Mouse (Mus musculus) urinary bladder, postnatal 4 days (tissue): ENCODE data around the gene Aldh8a1.
A peak's percentile ranks its signal among the peaks of the same experiment; 100 is the strongest.

Experiments used
- DNase-seq, 2 experiments: peaks; one replicate each; pipeline ENCODE4 v3.0.0; 2021 to 2022; ENCODE audit warnings: low spot score in 2 of 2

Gene Aldh8a1

DNA sequence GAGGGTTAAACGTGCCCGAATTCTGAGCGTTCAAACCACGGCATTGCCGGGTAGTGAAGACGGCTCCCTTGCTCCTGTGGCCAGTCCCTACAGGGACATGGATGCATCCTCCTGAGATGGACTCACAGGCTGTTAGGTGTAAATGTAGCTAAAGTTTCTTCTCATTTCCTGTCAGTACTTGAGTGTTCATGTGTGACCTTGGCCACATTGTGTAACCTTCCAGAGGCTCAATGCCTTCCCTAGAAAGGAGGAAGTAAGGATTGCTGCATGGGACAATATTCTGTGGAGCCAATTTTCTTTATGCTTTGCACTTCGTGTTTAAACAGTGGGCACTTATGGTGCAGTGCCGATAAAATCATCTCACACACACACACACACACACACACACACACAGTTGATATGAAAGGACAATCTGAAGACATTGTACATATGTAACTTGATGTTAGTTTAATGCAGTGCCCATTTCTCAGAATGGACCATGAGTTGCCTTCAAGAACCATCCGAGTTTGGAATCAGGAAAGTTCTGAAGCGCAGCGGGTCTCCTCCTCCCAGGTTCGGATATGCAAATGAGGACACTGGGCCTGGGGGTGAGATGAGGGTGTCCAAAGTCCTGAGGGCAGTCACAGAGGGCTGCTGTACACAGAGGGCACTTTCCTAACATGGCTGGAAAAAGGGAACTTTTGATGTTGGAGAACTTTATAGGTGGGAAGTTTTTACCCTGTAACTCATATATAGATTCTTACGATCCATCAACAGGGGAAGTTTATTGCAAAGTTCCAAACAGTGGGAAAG is at the start of gene Aldh8a1:
Gene Aldh8a1, plus strand, starts transcription at position 610 of the 792 bp plus-strand sequence.
- no peak for DNase-seq

DNA sequence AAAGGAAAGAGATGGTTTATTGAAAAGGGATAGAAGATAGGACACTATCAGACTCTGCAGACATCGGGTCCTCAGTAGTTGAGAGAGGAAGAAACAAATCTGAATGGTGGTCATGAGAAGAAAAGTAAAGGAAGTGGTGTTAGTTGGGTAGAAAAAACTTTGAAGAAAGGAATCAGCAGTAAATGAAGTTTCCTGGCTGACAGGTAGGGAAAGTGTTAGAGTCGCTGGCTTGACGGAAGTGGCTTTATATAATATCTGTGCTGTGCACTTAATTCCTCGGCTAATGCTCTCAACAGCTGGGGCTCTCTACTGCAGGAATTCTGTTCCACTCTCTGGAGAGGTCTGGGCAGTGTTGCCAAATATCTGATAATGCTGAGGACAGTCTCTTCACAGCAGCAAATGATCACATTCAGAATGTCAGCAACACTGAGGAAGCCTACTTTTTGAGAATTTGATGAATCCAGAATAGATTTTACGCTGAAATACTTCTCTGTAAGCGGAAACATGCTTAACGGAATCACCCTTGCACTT is 49.4 kb upstream of the Aldh8a1 start:
- DNase-seq: no peak

DNA sequence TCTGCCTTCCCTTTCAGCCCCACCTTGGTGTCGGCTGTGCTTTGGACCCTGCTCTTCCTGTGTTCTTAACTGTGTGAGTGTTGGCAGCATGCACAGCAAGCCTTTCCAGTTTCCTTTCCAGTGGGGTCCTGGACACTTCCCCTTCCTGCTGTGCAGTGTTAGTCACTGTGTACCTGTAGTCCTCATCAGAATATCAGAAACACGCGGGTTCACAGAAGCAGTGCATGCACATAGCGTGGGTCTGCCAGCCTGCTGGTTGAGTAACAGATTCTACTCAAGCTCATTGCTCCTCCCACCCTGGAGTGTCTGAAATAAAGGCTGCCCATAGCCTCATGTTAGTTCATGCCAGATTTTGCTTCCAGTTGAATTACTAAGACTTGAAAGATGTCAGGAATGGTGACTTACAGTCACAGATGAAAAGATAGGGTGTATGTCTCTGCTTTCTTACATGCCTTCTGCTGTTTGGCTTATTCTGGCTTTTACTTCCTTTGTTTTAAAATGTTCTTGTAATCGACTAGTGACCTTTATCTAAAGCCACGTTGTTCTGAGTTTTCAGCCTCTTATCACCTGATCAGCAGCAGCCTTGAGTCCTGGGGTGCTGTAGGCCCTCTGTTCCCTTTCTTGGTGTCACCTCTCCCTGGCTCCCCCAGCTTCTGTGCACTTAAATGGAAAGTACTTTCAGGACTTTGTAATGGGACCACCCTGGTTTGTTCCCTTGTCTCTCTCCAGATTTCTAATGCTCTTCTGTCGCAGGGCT is 42.6 kb upstream of the Aldh8a1 start:
- DNase-seq: no peak

DNA sequence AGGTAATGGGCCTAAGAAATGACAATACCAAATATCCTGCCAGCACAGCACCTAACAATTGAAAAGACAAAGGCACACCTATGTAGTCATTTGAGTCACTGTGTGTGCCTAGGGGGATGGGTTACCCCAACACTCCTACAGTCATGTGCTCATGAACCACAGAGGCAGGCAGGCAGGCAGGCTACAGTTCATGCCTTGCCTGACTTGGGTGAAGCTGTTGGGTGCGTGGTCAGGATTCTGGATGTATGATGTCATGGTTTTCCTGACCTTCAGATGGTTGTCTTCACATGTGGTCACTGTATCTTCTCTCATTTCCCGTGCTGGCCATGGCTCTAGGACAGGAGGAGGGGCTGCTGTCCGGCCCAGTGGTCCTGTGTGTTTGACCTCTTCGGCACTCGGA is 41.6 kb upstream of the Aldh8a1 start:
- no peak for DNase-seq

DNA sequence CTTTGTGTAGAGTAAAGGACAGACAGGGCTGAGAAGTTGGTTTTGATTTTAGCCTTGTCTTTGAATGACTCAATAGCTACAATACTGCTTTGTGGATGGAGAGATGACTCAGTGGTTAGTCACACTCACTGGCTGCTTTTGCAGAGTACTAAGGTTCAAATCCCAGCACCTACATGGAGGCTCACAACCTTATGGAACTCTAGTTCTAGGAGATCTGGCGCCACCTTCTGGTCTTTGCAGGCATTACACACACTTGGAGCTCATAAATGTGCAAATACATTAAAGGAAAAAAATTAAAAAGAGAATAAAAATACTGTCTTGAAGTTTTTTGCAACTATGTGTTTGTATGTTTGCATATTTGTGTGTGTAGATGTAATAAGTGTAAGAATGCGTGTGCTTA is 39.9 kb upstream of the Aldh8a1 start:
- DNase-seq: no peak

DNA sequence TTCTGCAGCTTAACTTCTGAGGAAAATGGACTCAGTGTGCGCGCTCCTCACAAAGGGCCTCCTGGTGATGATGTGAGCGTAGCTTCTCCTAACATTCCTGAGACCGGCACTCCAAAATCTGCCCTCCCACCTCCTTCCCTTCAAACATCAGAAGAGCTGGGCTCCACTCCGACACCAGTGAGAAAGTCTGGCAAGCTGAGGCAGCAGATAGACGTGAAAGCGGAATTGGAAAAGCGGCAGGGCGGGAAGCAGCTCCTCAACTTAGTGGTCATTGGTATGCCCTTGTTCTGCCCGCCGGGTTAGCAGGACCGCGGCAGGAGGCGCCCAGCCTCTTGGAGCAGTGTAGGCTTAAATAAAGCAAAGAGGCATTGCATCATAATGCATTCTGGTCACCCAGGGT is 35.4 kb upstream of the Aldh8a1 start:
- DNase-seq: no peak

DNA sequence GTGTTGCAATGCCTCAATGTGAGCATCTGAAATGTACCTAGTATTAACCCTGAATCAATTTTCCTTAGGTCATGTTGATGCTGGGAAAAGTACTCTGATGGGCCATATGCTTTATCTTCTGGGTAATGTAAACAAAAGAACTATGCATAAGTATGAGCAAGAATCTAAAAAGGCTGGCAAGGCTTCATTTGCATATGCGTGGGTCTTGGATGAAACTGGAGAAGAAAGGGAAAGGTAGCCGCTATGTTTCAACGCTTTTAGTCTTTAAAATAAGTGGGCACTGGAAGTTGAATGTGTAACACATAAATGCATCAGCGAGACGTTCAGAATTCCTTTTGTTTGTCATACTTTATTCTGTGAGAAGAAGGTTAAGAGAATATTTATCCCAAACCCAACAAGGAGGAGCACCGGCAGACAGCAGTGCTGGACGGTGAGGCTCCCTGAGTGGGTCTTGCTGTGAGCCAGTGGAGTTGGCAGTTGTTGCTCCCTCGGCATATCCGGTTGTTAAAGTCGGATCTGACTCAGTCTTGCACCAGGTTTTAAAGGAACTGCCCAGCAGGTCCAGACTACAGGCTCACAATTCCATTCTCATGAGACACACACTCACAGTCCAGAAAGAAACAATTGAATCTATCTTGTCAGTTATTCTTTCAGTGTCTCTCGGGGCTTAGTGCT is 34.6 kb upstream of the Aldh8a1 start:
- DNase-seq: no peak

DNA sequence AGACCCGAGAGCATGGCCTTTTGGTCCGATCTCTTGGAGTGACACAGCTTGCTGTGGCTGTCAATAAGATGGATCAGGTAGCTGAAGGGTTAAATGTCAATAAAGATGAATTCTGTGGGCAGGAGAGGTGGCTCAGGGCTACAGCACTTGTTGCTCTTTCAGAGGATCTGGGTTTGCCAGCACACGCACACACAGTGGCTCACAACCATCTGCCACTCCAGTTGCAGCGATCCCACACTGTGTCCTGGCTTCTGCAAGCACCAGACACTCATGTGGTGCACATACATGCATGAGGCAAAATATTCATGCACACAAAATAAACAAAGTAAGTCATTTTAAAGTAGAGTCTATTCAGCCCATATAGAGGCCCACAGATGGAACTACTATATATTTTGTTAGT is 29.8 kb upstream of the Aldh8a1 start:
- no peak for DNase-seq

DNA sequence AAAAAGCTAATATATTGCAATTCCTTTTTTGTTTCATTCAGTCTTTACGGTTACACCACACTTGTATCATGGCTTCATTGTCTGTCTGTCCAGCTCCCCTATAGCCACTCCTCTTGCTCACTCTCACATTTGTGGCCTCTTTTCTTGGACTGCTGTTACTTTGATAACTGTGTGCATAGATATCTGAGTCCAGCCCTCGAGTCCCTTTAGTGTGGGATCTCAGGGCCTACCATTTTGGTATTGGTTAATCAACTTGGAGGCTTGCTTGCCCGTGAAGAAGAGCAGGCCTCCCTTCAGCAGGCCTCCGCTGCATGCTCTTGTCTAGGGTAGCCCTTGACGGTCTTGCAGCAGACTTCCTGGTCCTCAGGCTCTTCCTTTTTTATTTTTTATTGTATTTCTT is 27.6 kb upstream of the Aldh8a1 start:
- DNase-seq: no peak

DNA sequence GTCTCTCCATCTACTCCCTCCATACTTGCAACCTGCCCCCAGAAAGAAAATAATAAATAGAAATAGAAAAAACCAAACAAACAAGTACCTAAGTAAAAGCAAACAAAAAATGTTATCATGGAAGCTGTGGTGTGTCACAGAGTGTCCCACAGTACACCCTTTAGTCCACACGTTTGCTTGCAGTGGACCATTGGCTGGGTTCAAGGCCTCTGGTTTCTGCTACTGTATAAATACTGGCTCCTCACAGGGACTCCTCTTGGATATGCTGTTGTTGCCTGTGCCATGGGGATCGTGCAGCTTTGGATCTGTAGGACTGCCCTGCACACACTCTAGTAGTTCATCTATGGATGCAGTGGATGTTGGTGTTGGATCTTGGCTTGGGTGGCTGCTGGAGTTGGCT is 27.1 kb upstream of the Aldh8a1 start:
- no peak for DNase-seq

DNA sequence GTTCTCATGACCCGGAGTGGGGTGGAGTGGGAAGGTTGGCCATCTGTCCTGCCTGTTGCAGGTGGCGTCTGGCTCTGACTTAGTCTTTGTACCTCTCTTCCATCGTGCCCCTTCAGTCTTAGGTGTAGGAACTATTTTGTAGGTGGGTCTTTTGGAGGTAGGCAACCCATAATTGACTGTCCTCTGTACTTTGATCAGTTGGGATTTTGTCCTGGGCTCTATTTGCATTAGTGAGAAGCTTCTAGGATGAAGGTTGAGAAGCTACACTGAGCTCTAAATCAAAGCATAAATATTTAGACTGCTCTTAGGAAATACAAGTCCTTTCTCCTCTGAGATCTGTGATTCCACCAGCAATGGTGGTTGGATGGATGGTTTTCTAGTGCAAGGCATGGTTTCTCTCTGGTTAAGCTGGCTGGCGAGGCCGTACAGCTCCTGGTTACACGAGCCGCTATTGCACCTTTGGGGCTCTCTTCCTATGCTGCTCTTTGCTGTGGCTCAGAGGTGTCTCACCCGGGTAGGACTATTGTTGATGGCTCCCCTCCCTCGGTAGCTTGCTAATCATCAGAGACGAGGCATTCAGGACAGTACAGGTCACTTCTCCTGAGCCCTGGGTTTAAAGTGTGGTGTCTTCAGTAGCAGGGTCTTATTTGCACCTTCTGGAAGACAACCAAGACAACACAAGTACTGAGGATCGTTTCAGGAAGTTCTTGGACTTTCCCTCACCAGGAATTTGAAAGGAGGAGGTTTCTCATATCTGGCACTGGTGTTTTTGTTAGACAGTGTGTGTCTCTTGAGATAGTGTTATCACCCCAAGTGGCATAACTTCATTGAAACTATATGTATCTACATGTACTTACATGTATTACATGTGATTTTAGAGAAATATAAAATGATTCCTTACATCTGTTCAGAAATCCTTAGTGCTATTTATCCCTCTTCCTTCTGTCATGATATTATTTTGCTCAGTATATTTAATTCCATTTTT is 26.3 kb upstream of the Aldh8a1 start:
- no peak for DNase-seq

DNA sequence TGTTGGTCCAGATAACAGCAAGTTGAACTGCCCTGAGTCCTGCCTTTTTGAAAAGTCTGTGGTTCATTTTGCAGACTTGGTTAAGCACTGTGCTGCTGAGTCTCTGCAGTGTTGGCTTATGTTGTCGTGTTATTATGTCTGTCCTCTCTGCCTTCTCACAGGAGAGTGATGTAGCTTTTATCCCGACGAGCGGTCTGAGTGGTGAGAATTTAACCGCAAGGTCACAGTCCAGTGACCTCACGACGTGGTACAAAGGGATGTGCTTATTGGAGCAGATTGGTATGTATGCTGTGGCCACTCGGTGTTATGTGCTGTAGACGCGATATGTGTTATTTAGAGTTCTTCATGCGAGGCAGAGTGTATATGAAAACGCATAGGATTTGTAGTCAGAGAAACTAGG is 25.3 kb upstream of the Aldh8a1 start:
- no peak for DNase-seq

DNA sequence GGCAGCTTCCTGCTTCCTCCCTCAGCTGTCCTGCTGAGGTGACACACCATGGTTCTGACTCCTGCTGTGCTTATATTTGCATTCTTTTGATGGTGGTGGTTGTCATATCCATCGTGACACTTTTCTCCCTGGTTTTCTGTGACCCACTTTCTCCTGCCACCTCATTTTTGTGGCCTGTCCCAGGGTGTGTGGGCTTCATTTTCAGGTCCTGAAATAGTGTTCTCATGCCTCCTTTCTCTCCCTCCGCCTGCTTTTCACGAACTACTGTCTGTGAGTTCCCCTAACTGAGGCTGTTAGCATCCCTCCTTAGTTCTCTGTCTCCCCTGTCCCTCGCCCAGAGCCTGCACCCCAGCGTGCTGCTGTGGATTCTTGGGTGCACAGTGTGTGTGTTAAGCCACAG is 23.2 kb upstream of the Aldh8a1 start:
- DNase-seq: no peak

DNA sequence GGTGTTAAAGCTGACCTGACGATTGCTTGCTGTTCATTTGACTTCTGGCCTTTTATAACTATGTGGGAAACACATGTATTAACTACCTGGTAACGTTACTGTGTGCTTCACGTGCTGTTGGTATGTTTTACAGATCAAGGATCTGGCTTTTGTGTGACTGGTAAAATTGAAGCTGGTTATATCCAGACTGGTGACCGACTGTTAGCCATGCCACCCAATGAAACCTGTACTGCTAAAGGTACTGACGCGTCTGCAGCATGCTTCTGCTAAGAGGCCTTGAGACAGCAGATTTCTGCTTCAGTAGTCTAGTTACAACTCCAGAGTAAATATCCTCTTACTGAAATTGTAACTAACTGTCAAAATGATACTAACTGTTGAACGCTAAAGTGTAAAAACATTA is 22.6 kb upstream of the Aldh8a1 start:
- no peak for DNase-seq

DNA sequence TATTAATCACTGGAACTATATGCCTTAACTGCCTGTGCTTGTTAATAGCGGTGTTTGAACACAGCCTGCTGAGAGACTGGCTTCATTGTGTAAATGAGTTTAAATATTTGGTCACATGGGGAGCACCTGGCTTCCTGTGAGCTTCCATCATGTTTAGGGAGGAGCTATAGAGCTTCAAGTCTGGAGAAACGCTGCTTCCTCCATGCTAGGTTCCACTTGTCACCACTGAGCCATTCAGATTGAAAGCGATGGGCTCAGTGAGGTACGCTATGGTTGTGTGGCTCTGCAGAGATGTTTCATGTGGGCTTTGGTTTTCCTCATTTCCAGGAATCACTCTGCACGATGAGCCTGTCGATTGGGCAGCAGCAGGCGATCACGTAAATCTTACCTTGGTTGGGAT is 19.1 kb upstream of the Aldh8a1 start:
- no peak for DNase-seq

DNA sequence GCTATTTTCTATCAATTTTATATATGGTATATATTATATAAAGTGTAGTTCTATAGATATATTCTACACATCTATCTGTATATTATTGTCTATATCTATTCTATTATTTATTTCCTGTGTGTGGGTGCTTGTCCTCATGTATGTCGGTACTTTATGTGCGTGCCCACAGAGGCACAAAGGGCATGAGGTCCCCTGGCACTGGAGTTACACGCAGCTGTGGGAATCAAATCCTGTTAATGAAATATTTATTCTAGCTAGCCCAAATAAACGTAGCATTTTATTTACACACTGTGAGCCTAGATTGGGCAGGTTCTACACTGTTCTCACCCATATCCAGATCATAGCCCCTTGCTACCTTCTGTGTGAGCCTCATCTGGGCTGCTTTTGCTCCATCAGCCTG is 18.0 kb upstream of the Aldh8a1 start:
- no peak for DNase-seq

DNA sequence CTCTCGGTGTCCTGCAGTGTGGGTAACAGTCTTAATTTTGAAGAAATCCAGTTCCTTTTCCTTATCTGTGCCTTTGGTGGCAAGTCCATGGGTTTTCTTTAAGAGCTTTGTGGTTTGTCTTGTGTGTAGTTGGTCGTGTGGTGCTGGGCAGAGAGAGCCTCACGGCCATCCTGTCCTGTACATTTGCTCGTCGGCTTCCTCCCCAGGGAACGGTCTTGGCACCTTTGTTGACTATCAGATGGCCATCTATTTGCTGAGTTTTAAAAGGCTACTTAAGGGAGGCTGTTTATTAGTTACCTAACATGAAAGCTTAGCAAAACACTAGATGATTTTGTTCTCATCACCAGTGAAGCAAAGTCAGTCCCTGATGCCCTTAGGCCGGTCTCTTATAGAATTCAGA is 15.2 kb upstream of the Aldh8a1 start:
- DNase-seq: no peak

DNA sequence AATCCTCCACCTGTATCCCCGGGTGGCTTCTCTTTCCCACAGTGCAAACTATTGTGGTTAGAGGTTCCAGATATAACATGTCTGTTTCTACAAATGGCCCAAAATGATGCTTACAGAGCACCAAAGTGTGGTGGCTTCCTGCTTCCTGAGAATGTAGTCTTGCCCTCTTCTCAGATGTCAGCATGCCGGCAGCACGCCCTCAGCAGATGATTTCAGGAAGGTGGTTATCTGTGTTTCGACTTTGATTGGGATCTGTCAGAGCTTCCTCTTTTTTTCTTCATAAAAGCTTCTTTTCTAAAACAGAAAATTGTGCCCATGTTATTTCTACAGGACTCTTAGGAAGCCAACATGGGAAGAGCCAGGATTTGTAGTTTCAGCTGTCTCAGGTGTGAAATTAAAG is 13.8 kb upstream of the Aldh8a1 start:
- DNase-seq: no peak

DNA sequence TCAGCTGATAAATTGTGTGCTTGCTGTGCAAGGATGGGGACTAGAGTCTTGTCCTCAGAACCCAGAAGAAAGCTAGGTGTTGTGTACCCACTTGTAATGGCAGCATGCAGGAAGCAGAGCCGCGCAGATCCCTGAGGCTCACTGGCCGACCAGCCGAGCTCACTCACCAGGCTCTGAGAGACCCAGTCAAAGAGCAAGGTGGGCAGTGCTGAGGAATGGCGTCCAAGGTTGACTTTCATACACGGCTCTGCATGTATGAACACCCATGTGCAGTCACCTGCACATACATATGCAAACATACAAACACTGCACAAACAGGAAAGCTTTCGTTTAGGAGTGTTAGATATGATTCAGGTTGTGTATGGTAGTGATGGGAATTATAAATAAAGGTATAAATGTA is 12.1 kb upstream of the Aldh8a1 start:
- DNase-seq: peak in 1 of 2 experiments; percentile 50

DNA sequence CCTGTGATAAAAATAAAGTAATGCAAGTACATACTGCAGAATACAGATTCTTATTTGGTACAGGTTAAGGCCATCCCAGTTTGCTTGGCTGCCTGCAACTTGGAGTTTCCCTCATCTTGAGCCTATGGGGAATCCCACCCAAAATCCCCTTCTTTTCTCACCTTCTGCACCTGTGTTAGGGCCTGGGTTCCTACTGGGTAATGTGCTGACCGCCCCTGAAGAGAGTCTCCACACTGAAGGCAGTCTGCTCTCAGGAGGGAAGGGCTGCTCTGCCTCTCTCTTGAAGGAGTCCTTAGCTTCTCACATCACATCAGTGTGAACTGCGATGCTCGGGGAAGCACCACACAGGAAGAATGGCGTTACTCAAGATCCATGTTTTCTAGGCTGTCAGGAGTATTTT is 11.2 kb upstream of the Aldh8a1 start:
- DNase-seq: peak in 1 of 2 experiments; percentile 35

DNA sequence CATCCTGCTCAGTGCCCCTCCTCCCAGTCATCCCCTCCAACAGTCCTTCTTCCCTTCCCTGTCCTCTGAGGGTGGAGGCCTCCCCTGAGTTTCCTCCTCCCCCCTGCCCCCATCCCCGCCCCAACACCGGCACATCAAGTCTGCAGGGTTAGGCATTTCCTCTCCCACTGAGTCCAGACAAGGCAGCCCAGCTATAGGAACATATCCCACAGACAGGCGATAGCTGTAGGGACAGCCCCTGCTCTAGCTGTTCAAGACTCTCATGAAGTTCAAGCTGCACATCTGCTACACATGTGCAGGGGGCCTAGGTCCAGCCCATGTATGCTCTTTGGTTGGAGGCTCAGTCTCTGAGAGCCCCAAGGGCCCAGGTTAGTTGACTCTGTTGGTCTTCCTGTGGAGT is 10.6 kb upstream of the Aldh8a1 start:
- DNase-seq: peak in 1 of 2 experiments; percentile 26
